Mouse (Mus musculus) lung, adult 2 months (tissue): Measurements from ENCODE around the gene Utrn.

ENCODE experiments used
- CTCF ChIP-seq: fragments of 200-500 bp; IDR thresholded peaks from 2 replicates; pipeline ENCODE4 v1.5.1; 2011; ENCODE audit warnings: mild to moderate bottlenecking, low read length, control low read depth; ENCODE audit not compliant: insufficient read depth
- POLR2A ChIP-seq: fragments of 200-500 bp; IDR thresholded peaks from 2 replicates; pipeline ENCODE4 v1.6.1; 2011; ENCODE audit warnings: low read depth, mild to moderate bottlenecking, control low read depth, low read length, borderline replicate concordance; ENCODE audit errors: extremely low read depth

GRCm38 (mm10) chr10:12731459-12731858 lies 137.7 kb downstream of the Utrn start:
- TF ChIP-seq CTCF (no peak), POLR2A (no peak)
